Mouse (Mus musculus): ENCODE results near the gene Ror1.

Gene Ror1

DNA sequence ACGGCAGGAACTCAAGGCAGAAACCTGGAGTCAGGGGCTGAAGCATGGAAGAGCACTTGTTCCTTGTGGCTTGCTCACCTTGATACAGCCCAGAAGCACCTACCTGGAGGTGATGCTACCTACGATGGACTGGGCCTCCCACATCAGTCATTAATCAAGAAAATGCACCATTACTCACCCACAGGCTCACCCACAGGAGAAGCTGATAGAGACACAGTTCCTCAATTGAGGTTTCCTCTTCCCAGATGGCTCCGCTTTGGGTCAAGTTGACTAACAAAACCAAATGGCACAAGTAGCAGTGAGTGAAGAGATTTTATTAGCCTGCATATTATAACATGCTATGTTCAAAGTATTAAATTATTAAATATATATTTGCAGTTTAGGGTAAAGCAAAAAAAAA, 392.9 kb downstream of the Ror1 start:
- no peak for DNase-seq (ENCODE audit: low spot score)

All from layer of hippocampus, adult 9-10 months (tissue).